Mouse (Mus musculus) thymus, postnatal 10 days (tissue): ENCODE measurements around the gene Fam110c.
"Not testable (repeated sequence)": the region's sequence is repeated elsewhere in the genome, so short reads cannot be mapped to it uniquely, and the experiment has no call there.

Experiments used
- DNase-seq, 2 experiments: peaks; one replicate each; pipeline ENCODE4 v3.0.0; 2021; ENCODE audit warnings: low spot score in 2 of 2

Gene Fam110c

GRCm38 (mm10) chr12:31073412-31074354 is at the start of gene Fam110c:
Gene Fam110c (plus strand): TSS chr12:31073861.
- no peak for DNase-seq

GRCm38 (mm10) chr12:31026423-31026822 is 47.2 kb upstream of the Fam110c start:
- DNase-seq = no peak

GRCm38 (mm10) chr12:31052066-31052465 is 21.6 kb upstream of the Fam110c start:
- DNase-seq = no peak

- no peak for DNase-seq
Measured at GRCm38 (mm10) chr12:31056291-31056864, 17.3 kb upstream of the Fam110c start.

DNA sequence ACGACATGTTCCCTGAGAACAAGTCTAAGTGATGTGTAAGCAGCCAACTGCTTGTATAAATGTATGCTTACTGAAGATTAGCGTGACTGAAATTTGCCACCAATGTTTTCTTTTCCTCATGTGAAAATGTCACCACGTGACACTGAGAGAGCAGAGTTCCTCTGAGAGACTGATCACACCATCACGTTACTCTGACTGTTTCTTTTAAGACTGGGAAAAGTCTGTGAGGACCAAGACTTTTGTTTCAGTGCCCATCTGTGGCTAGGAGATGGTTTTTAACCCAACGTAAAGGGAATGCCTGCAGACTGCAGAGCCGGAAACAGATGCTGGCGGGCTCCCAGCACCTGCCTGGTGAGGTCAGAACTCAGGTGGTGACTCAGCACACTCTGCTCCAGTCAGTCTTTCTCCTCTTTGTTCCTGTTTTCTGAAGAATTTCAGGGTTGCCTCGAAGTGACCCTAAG is 14.2 kb upstream of the Fam110c start:
- no peak for DNase-seq

GRCm38 (mm10) chr12:31060245-31060644 is 13.4 kb upstream of the Fam110c start:
- DNase-seq = no peak

DNA sequence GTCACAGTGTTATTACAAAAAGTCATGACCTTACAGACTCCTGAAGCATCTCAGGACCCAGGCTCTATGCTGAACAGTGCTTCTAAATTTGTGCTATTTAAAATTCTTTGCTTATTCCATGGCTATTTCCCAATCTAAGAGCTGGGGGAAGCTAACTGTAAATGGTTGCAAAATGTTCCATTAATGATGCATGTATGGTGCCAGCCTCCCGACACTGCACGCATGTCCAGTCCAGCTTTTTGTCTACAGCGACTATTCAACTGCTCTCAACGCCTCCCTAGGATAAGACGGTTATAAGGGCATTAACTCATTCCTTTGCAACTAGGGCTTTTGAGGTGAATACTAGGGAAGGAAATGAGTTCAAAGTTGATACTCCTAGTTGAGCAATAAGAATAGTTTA is 2.4 kb upstream of the Fam110c start:
- DNase-seq = no peak

- not testable (repeated sequence) for DNase-seq
Measured at GRCm38 (mm10) chr12:31074355-31074786, 710 bp downstream of the Fam110c start.

DNA sequence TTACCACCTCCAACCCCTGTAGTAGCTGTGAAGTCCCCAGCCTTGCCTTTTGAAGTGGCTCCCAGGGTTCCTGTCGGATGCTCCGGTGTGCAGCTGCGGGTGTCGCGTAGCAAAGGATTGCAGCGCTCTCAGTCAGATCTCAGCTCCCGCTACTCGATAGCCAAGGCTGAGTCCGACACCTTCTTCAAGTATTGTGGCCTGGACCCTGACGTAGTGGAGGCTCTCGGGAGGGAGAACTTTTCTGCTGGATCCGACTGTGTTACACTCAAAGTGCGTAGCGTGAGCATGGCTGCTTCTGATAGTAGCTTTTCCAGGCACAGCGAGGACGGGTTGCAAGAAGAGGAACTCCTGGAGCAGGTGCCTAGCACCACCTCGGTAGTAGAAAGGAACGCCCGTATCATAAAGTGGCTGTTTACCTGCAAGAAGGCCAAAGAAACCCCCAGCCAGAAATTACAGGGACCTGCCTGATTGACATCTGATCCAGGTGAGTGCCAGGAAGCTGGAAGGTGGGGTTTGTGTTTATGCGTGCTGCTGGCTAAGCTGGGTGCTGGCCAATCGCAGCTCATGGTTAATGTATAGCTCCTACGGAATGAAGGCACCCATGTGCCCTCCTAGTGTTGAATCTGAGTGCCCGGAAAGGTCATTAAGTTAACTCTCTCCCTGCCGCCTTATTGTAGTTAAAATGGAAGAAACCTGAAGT is 1.3 kb downstream of the Fam110c start:
- DNase-seq = no peak

DNA sequence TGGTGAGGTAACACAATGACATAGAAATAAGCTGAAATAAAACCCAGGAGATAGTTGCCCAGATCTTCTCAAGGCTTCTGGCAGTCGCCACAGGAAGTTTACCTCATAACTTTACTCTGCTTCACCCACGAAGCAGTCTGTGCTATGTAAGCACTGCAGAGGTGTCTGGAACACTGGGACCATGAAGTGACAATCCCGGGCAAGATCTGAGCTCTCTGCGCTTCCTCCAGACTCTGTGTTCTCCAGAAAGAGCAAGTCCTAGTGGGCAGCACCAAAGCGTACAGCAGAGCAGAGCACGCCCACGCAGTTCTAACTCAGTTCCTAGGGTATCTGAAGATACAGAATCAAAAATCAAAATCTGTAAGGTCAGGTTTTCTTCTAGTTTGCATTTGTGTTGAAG is 3.4 kb downstream of the Fam110c start:
- no peak for DNase-seq

DNA sequence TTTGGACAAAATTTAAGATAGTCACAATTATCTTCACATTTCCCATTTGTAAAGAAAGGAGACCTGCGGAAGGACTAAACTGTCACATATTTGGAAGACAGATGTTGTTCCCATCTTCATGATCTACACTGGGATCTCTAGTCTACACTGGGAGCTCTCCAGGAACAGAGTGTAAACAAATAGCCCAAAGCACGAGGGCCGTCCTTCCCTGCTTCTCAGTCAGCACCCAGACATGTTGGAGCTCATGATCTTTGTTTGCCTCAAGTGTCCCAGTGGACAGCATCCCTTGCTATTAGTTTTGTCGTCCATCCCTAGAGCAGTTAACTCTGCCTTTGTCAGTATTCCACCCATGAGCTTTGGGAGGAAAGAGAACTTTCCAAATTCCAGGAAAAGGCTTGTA is 4.4 kb downstream of the Fam110c start:
- DNase-seq = no peak

- DNase-seq = no peak
Measured at GRCm38 (mm10) chr12:31080352-31080751, 6.7 kb downstream of the Fam110c start.

GRCm38 (mm10) chr12:31080890-31081554 is 7.4 kb downstream of the Fam110c start:
- no peak for DNase-seq

DNA sequence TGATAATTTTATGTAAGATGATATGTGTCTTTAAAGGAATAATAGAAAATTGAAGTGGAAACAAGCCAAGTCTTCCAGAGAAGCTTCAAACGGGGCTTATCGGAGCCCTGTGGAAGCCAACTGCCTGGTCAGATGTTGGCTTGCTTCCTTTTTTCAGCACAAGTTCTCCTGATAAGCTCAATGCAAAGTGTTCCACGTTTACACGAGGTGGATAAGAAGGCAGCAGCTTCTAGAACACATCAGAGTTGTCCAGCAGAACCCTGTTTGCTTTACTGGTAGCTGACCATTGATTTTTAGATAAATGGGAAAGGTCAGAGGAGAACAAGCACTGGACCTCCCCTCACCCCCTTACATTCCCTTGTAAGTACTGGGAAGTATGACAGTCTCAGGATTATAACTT is 9.3 kb downstream of the Fam110c start:
- DNase-seq = no peak

DNA sequence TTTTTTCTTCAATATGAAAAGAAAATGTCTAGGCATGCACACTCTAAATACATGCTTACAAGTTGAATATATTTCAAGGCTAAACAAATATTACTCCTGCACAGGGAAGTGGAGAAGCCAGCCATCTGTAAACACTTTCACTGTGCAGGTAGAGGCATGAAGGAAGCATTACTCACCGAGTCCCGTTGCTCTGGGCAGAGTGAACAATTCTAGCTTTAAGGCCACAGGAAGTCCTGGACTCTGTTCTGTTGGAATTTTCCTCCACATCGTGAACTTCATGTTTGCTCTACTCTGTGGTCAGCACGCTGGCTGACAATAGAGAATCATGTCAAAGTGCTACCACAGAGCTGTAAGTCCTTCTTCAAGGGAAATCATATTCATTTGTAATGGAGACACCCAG is 9.7 kb downstream of the Fam110c start:
- no peak for DNase-seq

- DNase-seq = no peak
Measured at GRCm38 (mm10) chr12:31087060-31087459, 13.4 kb downstream of the Fam110c start.

DNA sequence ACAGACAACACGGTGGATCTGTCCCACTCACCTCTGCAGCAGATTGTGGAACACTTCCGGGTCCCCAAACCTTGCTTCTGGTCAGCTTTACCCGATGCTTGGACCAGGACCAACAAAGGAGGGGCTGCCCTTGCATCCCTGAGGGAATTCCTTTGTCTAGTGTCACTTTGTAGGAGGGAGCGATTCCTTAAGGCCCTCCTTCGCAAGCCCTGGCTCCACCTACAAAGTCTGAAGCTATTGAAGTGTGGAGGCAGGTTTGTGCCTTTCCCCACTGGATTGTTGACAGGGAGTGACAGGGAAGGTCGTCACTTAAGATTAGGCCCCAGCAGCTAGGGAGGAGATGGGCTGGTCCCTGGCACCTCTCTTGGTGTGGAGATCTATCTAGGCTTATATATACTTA is 16.7 kb downstream of the Fam110c start:
- DNase-seq = no peak

DNA sequence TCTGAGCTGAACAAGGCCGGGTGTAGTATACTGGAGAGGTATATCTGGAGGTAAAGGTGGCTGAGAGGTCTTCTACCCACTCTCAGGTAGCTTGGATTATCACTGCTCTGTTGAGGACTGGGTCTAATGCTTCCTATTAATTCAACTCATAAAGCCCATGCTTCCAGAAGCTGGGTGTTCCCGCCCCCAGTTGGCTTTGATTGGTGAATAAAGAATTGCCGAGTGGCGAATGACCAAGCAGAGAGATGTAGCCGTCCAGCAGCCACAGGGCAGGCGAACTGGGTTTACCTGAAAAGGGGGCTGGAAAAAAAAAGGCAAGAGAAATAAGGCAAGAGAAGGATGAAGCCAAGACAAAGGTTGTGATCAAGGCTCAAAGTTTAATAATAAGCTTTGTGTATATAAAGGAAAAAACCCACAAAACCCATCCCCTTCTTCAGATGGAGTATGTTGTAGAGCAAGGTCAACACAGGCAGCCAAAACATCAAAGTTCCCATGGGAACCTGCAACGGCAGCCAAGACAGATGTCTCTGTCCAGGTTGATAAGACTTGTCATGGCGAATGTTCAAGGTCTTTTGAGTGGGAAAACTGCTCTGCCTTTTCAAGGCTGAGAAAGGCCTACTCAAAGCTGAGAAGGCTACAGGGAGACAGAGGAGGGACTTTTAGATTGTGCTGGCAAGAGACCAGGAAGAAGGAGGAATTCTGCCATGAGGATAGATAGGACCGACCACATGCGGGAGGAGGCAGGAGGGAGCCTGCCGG is 17.4 kb downstream of the Fam110c start:
- no peak for DNase-seq

- no peak for DNase-seq
Measured at GRCm38 (mm10) chr12:31092481-31092880, 18.8 kb downstream of the Fam110c start.

GRCm38 (mm10) chr12:31097185-31097584 is 23.5 kb downstream of the Fam110c start:
- DNase-seq = no peak

- no peak for DNase-seq
Measured at GRCm38 (mm10) chr12:31101190-31101589, 27.5 kb downstream of the Fam110c start.
